Mouse (Mus musculus) kidney, adult 2 months (tissue): ENCODE measurements around the gene Acot3. TPM values are rescaled to one million over a fixed set of nuclear protein-coding genes. Genes with fewer than 3 reads are reported as not detected.
"Not testable (repeated sequence)": the region's sequence is repeated elsewhere in the genome, so short reads cannot be mapped to it uniquely, and the experiment has no call there.

Source experiments
- DNase-seq: peaks from one replicate; pipeline ENCODE4 v3.0.0; 2021
- H3K27ac ChIP-seq: fragments of 200-500 bp; 2 replicates; pipeline ENCODE4 v1.5.1; 2012; ENCODE audit warnings: low read depth, low read length, control low read depth, inconsistent platforms; ENCODE audit not compliant: insufficient read depth
- H3K27me3 ChIP-seq: fragments of 200-500 bp; replicated peaks from 2 replicates; pipeline ENCODE4 v1.6.1; 2012; ENCODE audit warnings: mild to moderate bottlenecking, moderate library complexity, low read length, inconsistent platforms; ENCODE audit not compliant: control insufficient read depth, insufficient read depth
- H3K36me3 ChIP-seq: fragments of 200-500 bp; 2 replicates; pipeline ENCODE4 v1.6.1; 2012; ENCODE audit warnings: mild to moderate bottlenecking, moderate library complexity, low read length, inconsistent platforms; ENCODE audit not compliant: control insufficient read depth, insufficient read depth
- H3K4me1 ChIP-seq: fragments of 200-500 bp; 2 replicates; pipeline ENCODE4 v1.6.1; 2011; ENCODE audit warnings: low read length; ENCODE audit not compliant: control insufficient read depth, insufficient read depth
- H3K4me3 ChIP-seq: fragments of 200-500 bp; 2 replicates; pipeline ENCODE4 v1.5.1; 2011; ENCODE audit warnings: mild to moderate bottlenecking, low read depth, low read length, control low read depth; ENCODE audit not compliant: insufficient read depth
- CTCF ChIP-seq: fragments of 200-500 bp; conservative IDR thresholded peaks from 2 replicates; pipeline ENCODE4 v1.5.1; 2011; ENCODE audit warnings: low read depth, mild to moderate bottlenecking, control low read depth, low read length, moderate library complexity, mixed read lengths; ENCODE audit not compliant: insufficient read depth, insufficient read length
- POLR2A ChIP-seq: fragments of 200-500 bp; IDR thresholded peaks from one replicate; pipeline ENCODE4 v1.6.1; 2011; ENCODE audit warnings: low read depth, low read length, control low read depth
- WGBS: fragments of 180-500 bp; shearing (Covaris S2); methylation state at CpG from one replicate; pipeline ENCODE4 v1.1.7; 2018; 5-methylcytosine and 5-hydroxymethylcytosine counted together
- polyA plus RNA-seq: library from polyadenylated mRNA; depleted of rRNA; stranded (reverse); fragments of >200 nt; gene quantifications from 2 replicates; pipeline ENCODE4 v1.2.3, GENCODE M21; 2012

Acot3 gene
- polyA plus RNA-seq, 1 experiment, result 30.7 TPM

DNA sequence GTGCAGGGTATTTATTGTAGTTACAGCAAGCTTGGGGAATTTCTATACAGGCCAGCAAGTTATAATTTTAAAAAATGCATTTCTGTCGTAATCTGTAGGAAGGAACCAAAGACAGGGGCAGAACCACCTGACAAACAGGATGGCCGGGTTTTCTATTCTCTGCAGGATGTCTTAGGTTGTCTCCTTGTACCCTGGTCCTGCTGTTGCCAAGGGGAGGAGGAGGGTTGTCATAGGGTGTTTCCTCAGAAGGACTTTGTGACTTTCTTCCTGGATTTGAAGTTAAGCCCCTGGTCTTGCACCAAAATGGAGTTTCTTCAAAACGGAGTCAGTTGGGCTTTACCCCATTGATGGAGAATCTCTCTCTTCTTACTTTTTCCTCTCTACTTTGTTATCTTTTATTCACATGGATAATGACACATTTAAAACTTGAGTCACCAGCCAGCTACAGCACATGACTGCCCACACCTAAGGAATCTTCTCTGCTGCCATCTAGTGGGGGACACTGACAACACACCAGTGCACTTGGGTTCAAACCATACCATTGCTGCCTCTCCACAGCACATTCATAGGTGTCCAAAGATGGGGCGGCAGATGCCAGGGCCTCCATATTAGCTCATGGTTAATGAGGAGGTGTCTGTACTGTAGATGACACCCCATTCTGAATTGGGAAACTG is 21.1 kb upstream of the Acot3 start:
- peak; percentile 88 for DNase-seq
- H3K4me3 ChIP-seq, result no peak overlapping the region
- no peak for TF ChIP-seq POLR2A
- TF ChIP-seq CTCF, result peak; percentile 98
- no peaks in the 10 kb centered on the region for H3K27me3 ChIP-seq
- H3K36me3 ChIP-seq, result no peaks in the 10 kb centered on the region
- 41% methylated on average over 4 of the region's 4 CpGs for WGBS
- H3K4me1 ChIP-seq, result peaks cover 7% of the 10 kb centered on the region; the same call in 1 of the 2 replicates
- no peak overlapping the region for H3K27ac ChIP-seq

- H3K27ac ChIP-seq, result no peak overlapping the region
These were observed 19.1 kb upstream of the Acot3 start for GRCm38 (mm10) chr12:84032854-84033253.

DNA sequence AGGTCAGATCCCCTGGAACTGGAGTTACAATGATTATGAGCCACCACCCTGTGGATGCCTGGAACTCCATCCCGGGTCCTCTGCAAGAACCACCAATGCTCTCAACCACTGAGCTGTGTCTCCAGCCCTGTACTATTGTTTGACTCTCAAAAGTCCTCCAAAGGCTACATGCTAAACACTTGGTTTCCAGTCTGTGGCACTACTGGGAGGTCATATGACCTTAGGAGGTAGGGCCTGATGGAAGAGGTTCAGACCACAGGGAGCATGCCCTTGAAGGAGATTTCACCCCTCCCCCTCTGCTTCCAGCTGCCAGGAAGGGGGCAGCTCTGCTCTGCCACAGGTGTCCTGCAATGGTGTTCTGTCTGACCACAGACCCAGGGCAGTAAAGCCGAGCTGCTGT is 18.6 kb upstream of the Acot3 start:
- H3K36me3 ChIP-seq, H3K27ac ChIP-seq, H3K4me3 ChIP-seq, H3K27me3 ChIP-seq: not testable (repeated sequence)
- peaks cover 10% of the 10 kb centered on the region; the same call in 1 of the 2 replicates for H3K4me1 ChIP-seq
- WGBS, result 73% methylated on average over 2 of the region's 2 CpGs
- peak; percentile 52 for DNase-seq

More at GRCm38 (mm10) chr12:84032854-84033253, 19.1 kb upstream of the Acot3 start:
- H3K36me3 ChIP-seq, result no peaks in the 10 kb centered on the region
- no peak for DNase-seq
- TF ChIP-seq CTCF, result no peak
- TF ChIP-seq POLR2A, result no peak
- H3K4me3 ChIP-seq, result no peak overlapping the region
- peaks cover 10% of the 10 kb centered on the region; the same call in 1 of the 2 replicates for H3K4me1 ChIP-seq
- 67% methylated on average over 4 of the region's 4 CpGs for WGBS
- no peaks in the 10 kb centered on the region for H3K27me3 ChIP-seq

DNA sequence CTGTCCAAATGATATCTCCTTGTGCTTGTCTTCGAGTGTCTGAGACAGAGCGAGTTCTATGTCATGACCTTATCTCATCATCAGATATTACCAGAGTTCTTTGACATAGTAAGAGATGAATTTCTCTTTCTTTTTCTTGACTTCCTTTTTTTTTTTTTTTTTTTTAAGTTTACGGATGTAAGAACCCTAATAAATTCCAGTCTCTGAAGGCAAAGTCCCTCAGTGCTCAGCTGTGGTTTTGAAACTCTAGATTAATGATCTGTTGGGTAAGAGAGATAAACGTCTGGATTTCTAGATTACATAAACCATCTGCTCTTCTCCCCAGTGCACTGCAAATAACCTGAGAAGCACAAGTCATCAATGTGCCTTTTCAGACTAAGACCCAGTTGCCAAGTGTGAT is 17.8 kb upstream of the Acot3 start:
- TF ChIP-seq CTCF (no peak), POLR2A (no peak)
- Histone ChIP-seq H3K36me3 (no peaks in the 10 kb centered on the region), H3K27ac (no peak overlapping the region), H3K27me3 (no peaks in the 10 kb centered on the region), H3K4me1 (peaks cover 10% of the 10 kb centered on the region; the same call in 1 of the 2 replicates), H3K4me3 (no peak overlapping the region)
- DNase-seq, result no peak
- WGBS, result 45% methylated on average over 4 of the region's 4 CpGs

DNA sequence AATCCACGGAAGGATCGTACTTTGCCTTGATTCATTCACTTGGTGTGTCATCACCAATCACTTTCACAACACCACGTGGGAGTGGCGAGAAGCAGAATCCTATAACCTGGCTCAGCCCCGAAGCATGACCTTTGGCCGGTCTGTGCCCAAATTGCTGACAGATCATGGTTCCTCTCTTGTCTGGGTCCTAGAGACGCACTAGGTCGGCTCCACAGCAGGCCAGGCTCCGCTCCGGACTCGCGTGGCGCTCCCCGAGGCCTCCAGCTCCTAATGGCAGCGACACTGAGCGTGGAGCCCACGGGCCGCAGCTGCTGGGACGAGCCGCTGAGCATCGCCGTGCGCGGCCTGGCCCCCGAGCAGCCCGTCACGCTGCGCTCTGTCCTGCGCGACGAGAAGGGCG is 13.7 kb upstream of the Acot3 start, which contains the start of gene Acot4:
Gene Acot4, plus strand, starts transcription at position 139 of the 400 bp plus-strand sequence.
- peak; percentile 93 for DNase-seq
- Histone ChIP-seq H3K4me3 (peak within 1 kb of the TSS; percentile 72), H3K27ac (peak within 1 kb of the TSS; percentile 82), H3K4me1 (peaks cover 20% of the 10 kb centered on the region; the same call in 1 of the 2 replicates)
- not testable (repeated sequence) for H3K36me3 ChIP-seq, H3K27me3 ChIP-seq
- 11% methylated on average over 32 of the region's 32 CpGs for WGBS
- peak; percentile 31 for TF ChIP-seq POLR2A

- H3K27me3 ChIP-seq, result not testable (repeated sequence)
- H3K4me3 ChIP-seq, result peak within 1 kb of the TSS; percentile 72
These were observed 13.2 kb upstream of the Acot3 start, which contains the start of gene Gm49366 for GRCm38 (mm10) chr12:84038691-84039111. Gm49366 (plus strand) TSS chr12:84038935.

DNA sequence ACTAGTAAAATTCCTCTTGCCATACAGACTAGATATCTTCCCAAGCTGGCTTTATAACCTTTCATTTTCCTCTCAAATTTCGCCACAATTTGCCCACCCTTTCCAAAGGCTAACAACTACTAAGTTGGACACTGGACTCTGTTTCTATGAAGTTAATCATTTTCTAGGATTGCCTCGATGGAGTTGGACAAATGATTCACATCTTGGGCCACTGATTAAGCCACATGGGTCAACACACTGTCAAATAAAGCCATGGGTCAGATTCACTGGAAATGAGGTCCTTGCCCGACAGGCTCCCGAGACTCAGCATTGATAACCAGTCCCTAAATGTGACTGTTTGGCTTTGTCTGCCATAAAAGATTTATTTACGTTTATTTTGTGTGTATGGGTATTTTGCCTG is 9.7 kb upstream of the Acot3 start:
- H3K27ac ChIP-seq, result peak overlapping the region; percentile 99
- DNase-seq, result peak; percentile 92
- 45% methylated on average over 5 of the region's 5 CpGs for WGBS

More at GRCm38 (mm10) chr12:84038691-84039111, 13.2 kb upstream of the Acot3 start, which contains the start of gene Gm49366:
- peaks cover 17% of the 10 kb centered on the region; the same call in 1 of the 2 replicates for H3K4me1 ChIP-seq
- WGBS, result 3% methylated on average over 39 of the region's 39 CpGs
- H3K27ac ChIP-seq, result peak within 1 kb of the TSS; percentile 82
- not testable (repeated sequence) for H3K36me3 ChIP-seq
- peak; percentile 77 for DNase-seq

More for the DNA sequence above, 9.7 kb upstream of the Acot3 start:
- H3K36me3 ChIP-seq, result no peaks in the 10 kb centered on the region
- H3K4me3 ChIP-seq, result no peak overlapping the region
- no peak for TF ChIP-seq CTCF
- no peak for TF ChIP-seq POLR2A
- H3K27me3 ChIP-seq, result no peaks in the 10 kb centered on the region
- H3K4me1 ChIP-seq, result peaks cover 17% of the 10 kb centered on the region; the same call in 1 of the 2 replicates
